Mouse (Mus musculus) 416B (cell line): Measurements from ENCODE around the gene Trpd52l3.
A peak's percentile ranks its signal among the peaks of the same experiment; 100 is the strongest.

Experiments used
- DNase-seq: peaks from one replicate; pipeline ENCODE4 v3.0.0; 2011; ENCODE audit warnings: low read depth

Gene Trpd52l3

DNA sequence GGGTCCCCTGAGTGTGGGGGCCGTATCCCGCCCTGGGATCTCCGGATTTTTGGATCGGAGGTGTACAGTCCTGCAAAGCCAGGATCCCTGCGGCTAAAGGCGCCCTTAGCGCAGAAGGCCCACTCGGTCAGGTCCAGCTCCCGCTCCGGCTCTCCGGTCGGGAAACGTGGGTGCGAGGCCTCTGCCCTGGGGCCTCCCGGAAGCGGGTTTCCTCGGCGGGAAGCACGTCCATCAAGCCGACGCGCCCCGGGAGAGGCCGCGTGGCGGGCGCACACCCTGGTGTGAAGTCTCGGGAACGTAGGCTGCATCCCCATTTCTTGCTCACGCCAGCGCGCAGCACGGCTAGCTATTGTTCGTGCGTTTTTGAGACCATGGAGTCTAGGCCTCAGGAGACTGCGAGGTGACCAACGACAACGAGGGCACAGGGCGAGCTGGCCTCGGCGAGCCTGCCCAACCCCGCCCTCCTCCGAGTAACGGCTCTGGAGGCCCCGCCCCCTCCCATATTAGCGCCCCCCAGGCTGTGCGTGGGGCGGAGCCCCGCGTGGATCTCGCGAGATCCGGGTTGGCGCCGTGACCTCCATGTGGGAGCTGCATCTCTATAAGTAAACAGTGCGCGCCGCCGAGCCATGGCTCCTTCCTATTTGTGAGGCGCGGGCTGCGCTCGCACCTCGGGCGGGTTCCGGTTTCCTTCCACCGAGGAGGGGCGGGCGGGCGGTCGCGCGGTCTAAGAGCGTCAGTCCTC lies 26.5 kb downstream of the Trpd52l3 start, which contains the start of gene Uhrf2:
Uhrf2 (plus strand) TSS at position 620 of the 742 bp plus-strand sequence.
- DNase-seq = peak; percentile 95

GRCm38 (mm10) chr19:30030636-30031467 lies 27.3 kb downstream of the Trpd52l3 start:
- DNase-seq = peak; percentile 47

GRCm38 (mm10) chr19:30031468-30031931 lies 27.9 kb downstream of the Trpd52l3 start:
- peak; percentile 66 for DNase-seq

DNA sequence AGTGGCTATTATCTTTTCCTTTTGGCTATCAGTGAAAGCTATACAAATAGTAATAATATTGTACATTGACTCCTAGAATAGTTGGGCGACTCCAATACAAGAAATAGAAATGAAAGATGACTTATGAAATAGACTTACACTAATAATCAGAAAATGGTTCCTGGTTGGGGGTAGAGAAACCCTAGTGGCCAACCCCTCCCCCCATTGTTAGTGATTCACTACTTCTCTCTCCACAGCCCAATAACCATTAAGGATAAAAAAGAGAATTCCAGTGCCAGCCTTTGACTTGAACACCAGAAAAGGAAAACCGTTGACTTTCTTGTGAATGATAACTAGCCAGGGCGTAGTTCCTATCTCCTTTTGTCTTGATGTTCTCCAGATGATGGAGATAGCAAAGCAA lies 28.6 kb downstream of the Trpd52l3 start:
- DNase-seq = peak; percentile 22

- DNase-seq = no peak
Observed at GRCm38 (mm10) chr19:30035361-30035760, 31.8 kb downstream of the Trpd52l3 start.

DNA sequence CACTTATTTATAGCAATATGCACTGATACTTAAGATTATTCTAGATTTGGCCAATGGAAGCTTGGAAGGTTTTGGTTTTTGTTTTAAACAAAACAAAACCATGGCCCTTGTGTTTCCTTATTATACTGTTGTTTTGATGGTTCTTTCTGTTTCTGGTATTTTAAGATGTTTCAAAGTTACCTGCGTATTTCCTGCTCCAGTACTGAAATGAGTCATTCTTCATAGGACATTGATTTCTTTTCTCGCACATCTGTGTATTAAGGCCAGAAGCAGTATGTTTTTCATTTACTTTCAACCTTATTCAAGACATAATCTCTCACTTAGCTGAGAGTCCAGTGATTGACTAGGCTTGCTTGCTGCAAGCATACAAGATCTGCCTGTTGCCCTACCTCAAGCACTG lies 40.1 kb downstream of the Trpd52l3 start:
- no peak for DNase-seq

GRCm38 (mm10) chr19:30044630-30045029 lies 41.0 kb downstream of the Trpd52l3 start:
- no peak for DNase-seq

GRCm38 (mm10) chr19:30045857-30046256 lies 42.3 kb downstream of the Trpd52l3 start:
- DNase-seq = peak; percentile 29

GRCm38 (mm10) chr19:30050584-30050983 lies 47.0 kb downstream of the Trpd52l3 start:
- peak; percentile 17 for DNase-seq

DNA sequence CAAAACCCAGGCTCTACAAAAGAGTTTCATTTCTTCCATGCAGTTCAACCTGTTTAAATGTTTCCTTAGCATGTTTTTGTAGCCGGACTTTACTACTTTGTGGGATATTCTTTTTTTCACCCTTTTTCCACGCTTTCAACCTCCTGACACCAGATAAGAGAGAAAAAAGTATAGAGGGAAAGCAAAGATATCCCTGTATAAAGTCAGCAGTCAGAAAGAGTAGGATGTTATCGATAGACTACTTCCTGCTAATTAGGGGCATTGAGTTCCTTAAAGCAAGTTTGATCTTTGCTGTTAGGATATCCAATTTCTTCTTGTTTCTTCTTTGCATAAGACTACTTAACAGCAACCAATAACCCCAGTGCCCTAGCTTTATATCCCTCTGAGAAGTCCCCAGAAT lies 47.9 kb downstream of the Trpd52l3 start:
- no peak for DNase-seq

DNA sequence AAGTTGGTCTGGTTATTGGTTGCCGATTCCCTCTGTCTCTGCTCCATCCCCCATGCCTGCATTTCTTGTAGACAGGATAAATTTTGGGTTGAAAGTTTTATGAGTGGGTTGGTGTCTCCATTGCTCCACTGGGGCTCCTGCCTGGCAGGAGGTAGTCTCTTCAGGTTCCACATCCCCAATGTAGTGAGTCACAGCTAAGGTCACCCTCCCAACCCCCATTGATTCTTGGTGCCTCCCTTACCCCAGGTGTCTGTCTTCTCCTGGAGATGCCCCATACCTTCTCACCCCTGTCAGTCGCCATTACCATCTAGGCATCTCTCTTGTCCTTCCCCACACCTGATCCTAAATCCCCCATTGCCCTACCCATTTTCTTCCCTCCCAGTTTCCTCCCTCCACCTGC lies 50.6 kb downstream of the Trpd52l3 start:
- no peak for DNase-seq
